Mouse (Mus musculus): Measurements from ENCODE around the gene Trio.

Gene Trio

GRCm38 (mm10) chr15:27923987-27924341, 101.7 kb downstream of the Trio start:
- no peak for DNase-seq (ENCODE audit: extremely low read depth, low read depth)

GRCm38 (mm10) chr15:27923280-27923986, 102.2 kb downstream of the Trio start:
- peak; percentile 52 for DNase-seq (ENCODE audit: extremely low read depth, low read depth)

GRCm38 (mm10) chr15:27920751-27921150, 104.9 kb downstream of the Trio start:
- no peak for DNase-seq (ENCODE audit: extremely low read depth, low read depth)

- DNase-seq (ENCODE audit: extremely low read depth, low read depth), result peak; percentile 39
These were observed 106.1 kb downstream of the Trio start for GRCm38 (mm10) chr15:27919540-27919939.

GRCm38 (mm10) chr15:27918798-27919197, 106.8 kb downstream of the Trio start:
- no peak for DNase-seq (ENCODE audit: extremely low read depth, low read depth)

GRCm38 (mm10) chr15:27916204-27916603, 109.4 kb downstream of the Trio start:
- no peak for DNase-seq (ENCODE audit: extremely low read depth, low read depth)

GRCm38 (mm10) chr15:27913013-27913412, 112.6 kb downstream of the Trio start:
- DNase-seq (ENCODE audit: extremely low read depth, low read depth), result no peak

- no peak for DNase-seq (ENCODE audit: extremely low read depth, low read depth)
These were observed 114.5 kb downstream of the Trio start for GRCm38 (mm10) chr15:27911196-27911595.

- no peak for DNase-seq (ENCODE audit: extremely low read depth, low read depth)
These were observed 115.5 kb downstream of the Trio start for GRCm38 (mm10) chr15:27910179-27910578.

GRCm38 (mm10) chr15:27907649-27908048, 118.0 kb downstream of the Trio start:
- DNase-seq (ENCODE audit: extremely low read depth, low read depth), result no peak

- no peak for DNase-seq (ENCODE audit: extremely low read depth, low read depth)
These were observed 119.2 kb downstream of the Trio start for GRCm38 (mm10) chr15:27906409-27906808.

GRCm38 (mm10) chr15:27905341-27905740, 120.3 kb downstream of the Trio start:
- no peak for DNase-seq (ENCODE audit: extremely low read depth, low read depth)

GRCm38 (mm10) chr15:27904346-27905005, 121.2 kb downstream of the Trio start:
- DNase-seq (ENCODE audit: extremely low read depth, low read depth), result no peak

GRCm38 (mm10) chr15:27901200-27901599, 124.4 kb downstream of the Trio start:
- no peak for DNase-seq (ENCODE audit: extremely low read depth, low read depth)

- no peak for DNase-seq (ENCODE audit: extremely low read depth, low read depth)
These were observed 126.7 kb downstream of the Trio start for GRCm38 (mm10) chr15:27898795-27899406.

- no peak for DNase-seq (ENCODE audit: extremely low read depth, low read depth)
These were observed 131.5 kb downstream of the Trio start for GRCm38 (mm10) chr15:27894112-27894511.

GRCm38 (mm10) chr15:27892029-27892428, 133.6 kb downstream of the Trio start:
- DNase-seq (ENCODE audit: extremely low read depth, low read depth), result no peak

GRCm38 (mm10) chr15:27890666-27891065, 135.0 kb downstream of the Trio start:
- no peak for DNase-seq (ENCODE audit: extremely low read depth, low read depth)

- no peak for DNase-seq (ENCODE audit: extremely low read depth, low read depth)
These were observed 137.5 kb downstream of the Trio start for GRCm38 (mm10) chr15:27888153-27888552.

- no peak for DNase-seq (ENCODE audit: extremely low read depth, low read depth)
These were observed 138.7 kb downstream of the Trio start for GRCm38 (mm10) chr15:27886992-27887391.

- DNase-seq (ENCODE audit: extremely low read depth, low read depth), result peak; percentile 75
These were observed 141.0 kb downstream of the Trio start for GRCm38 (mm10) chr15:27884347-27885250.

GRCm38 (mm10) chr15:27883881-27884280, 141.8 kb downstream of the Trio start:
- no peak for DNase-seq (ENCODE audit: extremely low read depth, low read depth)
